Mouse (Mus musculus): ENCODE results near the gene Zswim3.

GRCm38 (mm10) chr2:164773989-164774364, 30.9 kb upstream of the Zswim3 start:
- TF ChIP-seq POLR2A (IDR thresholded peaks at IDR 0.05; ENCODE audit: borderline replicate concordance, extremely low read depth, insufficient read depth, insufficient read length, poor library complexity, severe bottlenecking) (no peak), CTCF (IDR thresholded peaks at IDR 0.05; ENCODE audit: borderline replicate concordance, extremely low read depth, insufficient read depth, insufficient read length) (no peak)

Measured in brain, embryonic 14.5 days (tissue).